Mouse (Mus musculus) naive thymus-derived CD4-positive, alpha-beta T cell, adult 2 months (primary cell): Measurements from ENCODE around the gene Srp54b.
"Not testable (repeated sequence)": the region's sequence is repeated elsewhere in the genome, so short reads cannot be mapped to it uniquely, and the experiment has no call there.

Experiments
- DNase-seq: peaks from one replicate; pipeline ENCODE4 v3.0.0-alpha.2; 2011; ENCODE audit warnings: low read depth

The Srp54b gene

GRCm38 (mm10) chr12:55154559-55155448 lies at the start of gene Srp54b:
Gene Srp54b (plus strand): TSS chr12:55155104.
- not testable (repeated sequence) for DNase-seq

- not testable (repeated sequence) for DNase-seq
These were observed 42.3 kb upstream of the Srp54b start for GRCm38 (mm10) chr12:55112616-55113015.

GRCm38 (mm10) chr12:55124242-55124641 lies 30.7 kb upstream of the Srp54b start, which contains the start of gene Fam177a:
Gene Fam177a (plus strand): TSS chr12:55124469.
- DNase-seq: not testable (repeated sequence)

- not testable (repeated sequence) for DNase-seq
These were observed 30.2 kb upstream of the Srp54b start for GRCm38 (mm10) chr12:55124731-55125130.

- DNase-seq: not testable (repeated sequence)
These were observed 19.4 kb upstream of the Srp54b start for GRCm38 (mm10) chr12:55135540-55135939.

GRCm38 (mm10) chr12:55137859-55138258 lies 17.0 kb upstream of the Srp54b start:
- DNase-seq: not testable (repeated sequence)

- not testable (repeated sequence) for DNase-seq
These were observed 512 bp downstream of the Srp54b start for GRCm38 (mm10) chr12:55155449-55155783.

- DNase-seq: not testable (repeated sequence)
These were observed 12.2 kb downstream of the Srp54b start for GRCm38 (mm10) chr12:55167034-55167557.

GRCm38 (mm10) chr12:55187686-55188085 lies 32.8 kb downstream of the Srp54b start:
- not testable (repeated sequence) for DNase-seq

- not testable (repeated sequence) for DNase-seq
These were observed 34.2 kb downstream of the Srp54b start for GRCm38 (mm10) chr12:55189127-55189526.

GRCm38 (mm10) chr12:55199306-55199705 lies 44.4 kb downstream of the Srp54b start, which contains the start of gene 1700047I17Rik2:
Gene 1700047I17Rik2 (plus strand): TSS chr12:55199592.
- not testable (repeated sequence) for DNase-seq

GRCm38 (mm10) chr12:55199799-55200198 lies 44.9 kb downstream of the Srp54b start:
- not testable (repeated sequence) for DNase-seq

GRCm38 (mm10) chr12:55212944-55213343 lies 58.0 kb downstream of the Srp54b start:
- DNase-seq: not testable (repeated sequence)

- DNase-seq: not testable (repeated sequence)
These were observed 75.0 kb downstream of the Srp54b start, which contains the start of gene Srp54c for GRCm38 (mm10) chr12:55229626-55230519. Gene Srp54c (plus strand): TSS chr12:55230168.

- DNase-seq: not testable (repeated sequence)
These were observed 75.6 kb downstream of the Srp54b start for GRCm38 (mm10) chr12:55230520-55230861.
